Mouse (Mus musculus) heart, postnatal 4 days (tissue): ENCODE data around the gene Smg6. TPM values are rescaled to one million over a fixed set of nuclear protein-coding genes. Genes with fewer than 3 reads are reported as not detected.
A peak's percentile ranks its signal among the peaks of the same experiment; 100 is the strongest.

ENCODE experiments used
- DNase-seq: peaks from one replicate; pipeline ENCODE4 v3.0.0; 2021
- total RNA-seq, 2 experiments: library from RNA; stranded (reverse); gene quantifications; 2 replicates each; pipeline ENCODE4 v1.2.3; 2021

Gene Smg6
- total RNA-seq, 2 experiments from 2014 or later, result 25.6 to 25.7 TPM

DNA sequence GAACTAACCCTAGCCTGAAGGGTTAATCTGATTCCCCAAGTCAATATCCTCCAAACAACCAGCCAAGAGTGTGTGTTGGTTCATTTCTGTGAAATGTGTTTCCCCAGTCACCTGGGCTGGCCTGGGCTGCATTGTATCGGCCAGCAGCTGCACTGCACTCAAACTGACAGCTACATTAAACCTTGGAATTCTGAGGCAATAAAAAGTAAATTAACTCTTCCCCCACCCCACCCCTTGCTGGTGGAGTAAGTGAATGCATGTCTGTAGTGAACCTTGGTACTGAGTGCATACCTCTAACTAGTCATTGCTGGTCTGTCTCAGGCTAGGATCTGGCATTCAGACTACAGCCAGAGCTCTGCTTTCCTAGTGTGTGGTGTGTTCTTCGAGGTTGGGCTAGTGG lies 124.2 kb downstream of the Smg6 start:
- no peak for DNase-seq

DNA sequence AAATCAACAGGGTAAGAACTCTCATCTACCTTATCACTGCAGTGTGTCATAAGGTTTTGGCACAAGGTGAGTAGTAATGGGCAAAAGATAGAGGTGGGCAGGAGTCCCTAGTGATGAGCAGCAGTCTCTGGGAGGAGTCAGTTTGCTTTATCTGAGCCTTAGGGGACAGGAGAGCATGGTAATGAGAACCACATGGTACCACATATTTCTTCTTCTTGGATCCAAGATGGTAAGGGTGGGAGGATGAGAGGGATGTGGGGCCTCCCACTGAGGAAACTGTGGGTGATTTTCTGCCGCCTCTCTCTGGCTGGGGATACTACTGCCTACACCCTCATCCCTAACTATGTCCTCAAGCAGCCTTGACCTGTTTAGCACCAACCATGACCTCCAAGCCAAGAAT lies 125.6 kb downstream of the Smg6 start:
- no peak for DNase-seq

DNA sequence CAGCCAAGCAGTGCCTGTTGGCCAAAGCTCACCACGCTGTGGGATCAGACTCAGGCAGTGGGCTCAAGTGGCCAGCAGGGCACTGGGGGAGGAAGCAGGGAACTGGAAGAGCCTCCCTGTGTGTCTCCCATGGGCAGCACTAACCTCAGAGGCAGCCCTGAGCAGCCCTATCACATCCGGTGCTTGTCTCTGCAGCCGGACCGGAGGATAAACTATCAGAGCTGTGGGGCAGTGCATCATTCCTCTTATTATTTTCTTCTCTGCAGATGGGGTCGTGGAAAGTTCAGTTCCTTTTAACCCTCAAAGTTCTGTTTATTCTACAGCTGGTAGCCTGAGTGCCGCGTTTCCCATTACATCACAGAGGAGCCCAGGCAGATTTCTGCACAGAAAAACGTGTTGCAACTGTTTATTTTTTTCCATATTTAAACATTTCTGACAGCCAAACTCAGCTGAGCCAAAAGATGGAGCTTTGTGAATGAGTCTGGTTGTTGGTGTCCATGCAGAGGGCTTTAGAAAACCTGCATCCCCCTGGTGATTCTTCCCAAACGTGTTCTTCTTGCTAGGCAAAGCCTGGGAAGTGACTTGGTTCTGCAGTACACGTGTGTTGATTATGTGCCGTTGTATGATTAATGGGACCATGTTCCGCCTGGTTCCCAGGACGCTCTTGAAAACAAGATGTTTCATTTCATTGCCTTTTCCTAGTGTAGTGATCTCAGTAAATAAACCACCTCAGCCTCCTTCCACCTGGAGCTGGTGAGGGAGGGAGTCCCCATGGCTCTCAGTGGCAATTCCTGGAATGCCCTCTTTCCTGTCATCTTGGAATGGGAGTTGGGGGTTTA lies 126.3 kb downstream of the Smg6 start:
- peak; percentile 64 for DNase-seq

DNA sequence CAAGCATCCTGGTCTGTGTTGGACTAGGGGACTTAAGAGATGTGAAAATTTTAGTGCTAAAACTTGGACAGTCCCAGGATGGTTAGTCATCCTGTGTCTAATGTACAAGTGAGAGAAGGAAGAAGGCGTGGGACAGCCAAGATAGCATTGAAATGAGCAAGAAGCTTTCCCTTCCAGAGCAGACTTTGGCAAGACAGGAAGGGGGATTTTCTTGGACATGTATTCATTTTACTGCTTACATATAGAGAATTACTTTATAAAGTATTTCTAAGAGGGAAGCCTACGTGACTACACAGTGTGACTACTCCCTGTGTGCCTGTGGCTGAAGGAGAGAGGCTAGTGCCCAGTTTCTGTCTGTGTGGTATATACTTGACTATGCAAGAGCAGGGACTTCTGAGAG lies 127.4 kb downstream of the Smg6 start:
- DNase-seq, result no peak

DNA sequence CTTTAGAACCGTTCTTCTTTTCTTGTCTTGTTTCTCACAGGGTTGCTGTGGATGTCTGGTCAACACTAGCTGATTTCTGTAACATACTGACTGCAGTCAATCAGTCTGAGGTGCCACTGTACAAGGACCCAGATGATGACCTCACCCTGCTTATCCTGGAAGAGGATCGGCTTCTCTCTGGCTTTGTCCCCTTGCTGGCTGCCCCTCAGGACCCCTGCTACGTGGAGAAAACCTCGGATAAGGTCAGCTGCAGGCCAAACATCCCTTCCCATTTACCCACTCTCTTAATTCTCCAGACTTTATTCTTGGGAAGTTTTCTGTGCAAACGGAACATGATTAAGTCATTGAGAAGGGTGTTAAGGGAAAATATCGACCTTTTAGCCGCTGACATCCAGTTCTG lies 128.1 kb downstream of the Smg6 start:
- peak; percentile 35 for DNase-seq

DNA sequence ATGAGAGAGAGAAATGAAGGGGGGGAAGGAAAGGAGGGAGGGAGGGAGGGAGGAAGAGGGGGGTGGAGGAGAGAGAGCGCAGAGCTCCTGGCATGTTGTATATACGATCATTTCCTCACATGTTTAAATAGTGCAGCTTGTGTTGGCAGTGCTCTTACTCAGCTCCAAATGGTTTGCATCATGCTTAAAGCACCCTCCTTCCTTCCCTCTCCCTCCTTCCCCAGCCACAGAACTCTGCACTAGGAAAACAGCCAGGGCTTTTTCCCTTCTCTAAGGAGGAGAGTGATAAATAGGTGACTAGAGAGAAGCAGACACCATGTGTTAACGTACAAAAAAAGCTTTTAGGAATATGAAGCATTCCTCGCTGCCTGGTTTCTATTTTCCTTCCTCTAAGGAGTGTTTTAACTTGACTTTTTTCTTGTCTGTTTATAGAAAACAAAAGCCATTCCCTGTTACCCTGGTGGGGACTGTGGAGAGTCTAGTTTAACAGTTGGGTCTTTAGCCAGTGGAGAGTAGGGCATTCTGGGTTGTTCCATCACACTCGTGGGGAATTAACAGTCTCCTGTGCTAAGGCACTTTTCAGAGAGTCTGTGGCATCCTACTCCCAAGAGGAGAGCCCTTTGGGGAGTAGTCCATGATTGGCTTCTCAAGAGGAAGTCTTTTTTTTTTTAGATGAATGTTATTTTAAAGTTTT lies 128.7 kb downstream of the Smg6 start:
- peak; percentile 56 for DNase-seq

DNA sequence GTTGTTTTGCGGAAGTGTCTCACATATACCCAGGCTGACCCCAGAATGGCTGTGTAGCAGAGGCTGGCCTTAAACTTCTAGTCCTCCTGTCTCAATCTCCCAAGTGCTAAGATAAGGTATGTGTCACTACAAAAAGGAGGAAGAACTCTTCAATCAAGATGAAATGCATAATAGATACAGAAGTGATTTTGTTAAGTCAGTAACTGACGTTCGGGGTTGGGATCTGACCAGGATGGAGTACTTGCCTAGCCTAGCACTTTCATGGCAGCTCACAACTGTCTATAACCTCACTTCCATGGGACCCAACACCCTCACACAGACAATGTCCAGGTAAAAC lies 129.2 kb downstream of the Smg6 start:
- DNase-seq, result no peak

DNA sequence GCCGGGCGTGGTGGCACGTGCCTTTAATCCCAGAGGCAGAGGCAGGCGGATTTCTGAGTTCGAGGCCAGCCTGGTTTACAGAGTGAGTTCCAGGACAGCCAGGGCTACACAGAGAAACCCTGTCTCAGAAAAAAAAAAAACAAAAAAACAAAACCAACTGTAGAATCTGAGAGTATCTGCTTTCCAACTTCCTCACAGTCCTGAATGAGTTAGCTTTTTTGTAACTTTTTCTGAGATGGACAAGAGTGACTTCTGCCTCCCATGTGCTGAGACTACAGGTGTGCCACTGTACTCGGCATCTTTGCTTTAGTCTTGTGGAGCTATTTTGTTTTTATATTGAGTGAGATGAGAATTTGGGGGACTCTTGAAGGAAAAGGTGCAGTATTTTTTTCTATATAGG lies 137.0 kb downstream of the Smg6 start:
- DNase-seq, result no peak

DNA sequence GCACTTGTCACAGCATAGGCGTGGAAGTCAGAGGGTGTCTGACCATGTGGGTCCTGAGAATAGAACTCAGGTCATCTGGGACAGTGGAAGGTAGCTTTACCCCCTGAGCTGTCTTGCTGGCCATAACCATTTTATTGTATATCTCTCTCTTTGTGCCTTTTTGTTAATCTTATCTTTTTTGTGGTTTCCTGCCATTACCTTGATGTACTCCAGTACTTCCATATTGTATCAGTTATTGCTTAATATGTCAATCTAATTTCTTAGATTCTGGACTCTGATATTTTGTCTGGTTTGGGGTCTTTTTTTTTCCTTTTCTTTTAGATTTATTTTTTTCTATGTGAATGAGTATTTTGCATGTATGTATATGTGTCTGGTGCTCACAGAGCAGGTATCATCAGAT lies 138.6 kb downstream of the Smg6 start:
- no peak for DNase-seq

DNA sequence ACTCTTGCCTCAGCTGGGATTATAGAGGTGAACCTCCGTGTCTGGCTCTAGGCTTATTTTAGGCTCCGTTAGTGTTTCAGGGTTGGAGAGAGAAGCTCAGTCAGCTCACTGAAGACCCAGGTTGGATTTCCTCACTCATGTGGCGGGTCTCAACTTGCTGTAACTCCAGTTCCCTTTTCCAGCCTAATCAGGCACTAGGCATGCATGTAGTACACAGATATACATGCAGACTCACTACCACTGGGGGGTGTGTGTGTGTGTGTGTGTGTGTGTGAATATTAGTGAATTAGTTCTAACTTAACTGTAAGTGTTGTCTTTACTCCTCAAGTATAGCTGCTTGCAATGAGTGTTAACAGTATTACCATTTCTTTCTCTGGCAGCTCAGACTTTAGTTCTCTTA lies 145.7 kb downstream of the Smg6 start:
- no peak for DNase-seq

DNA sequence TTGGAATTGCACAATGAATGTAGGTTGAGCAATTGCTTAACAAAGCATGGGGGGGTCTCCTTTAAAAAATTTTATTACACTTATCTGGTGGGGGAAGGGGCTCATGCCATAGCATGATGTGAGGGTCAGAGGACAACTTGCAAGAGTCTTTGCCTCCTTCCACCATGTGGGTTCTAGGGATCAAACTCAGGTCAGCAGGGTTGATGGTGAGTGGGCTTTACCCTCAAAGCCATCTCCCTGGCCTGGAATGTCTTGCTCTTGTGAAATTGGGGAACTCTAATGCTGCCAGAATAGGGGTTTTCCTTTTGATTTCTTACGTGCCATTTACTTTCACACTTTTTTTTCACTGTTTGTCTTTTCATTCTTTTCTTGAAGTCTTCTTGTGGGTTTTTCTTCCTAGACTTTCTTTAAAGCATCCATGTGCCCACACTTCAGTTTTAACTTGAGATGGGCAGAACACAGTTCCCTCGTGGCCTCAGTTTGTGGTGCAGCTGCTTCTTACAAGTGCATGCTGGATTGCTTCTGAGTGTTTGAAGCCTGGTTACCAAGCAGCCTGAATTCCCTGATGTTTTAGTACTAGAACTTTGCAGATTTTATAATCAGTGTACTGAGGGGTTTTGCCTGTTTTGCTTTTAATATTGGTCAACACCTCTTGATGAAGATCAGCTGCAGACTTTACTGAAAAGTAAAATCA lies 147.5 kb downstream of the Smg6 start:
- DNase-seq, result no peak

DNA sequence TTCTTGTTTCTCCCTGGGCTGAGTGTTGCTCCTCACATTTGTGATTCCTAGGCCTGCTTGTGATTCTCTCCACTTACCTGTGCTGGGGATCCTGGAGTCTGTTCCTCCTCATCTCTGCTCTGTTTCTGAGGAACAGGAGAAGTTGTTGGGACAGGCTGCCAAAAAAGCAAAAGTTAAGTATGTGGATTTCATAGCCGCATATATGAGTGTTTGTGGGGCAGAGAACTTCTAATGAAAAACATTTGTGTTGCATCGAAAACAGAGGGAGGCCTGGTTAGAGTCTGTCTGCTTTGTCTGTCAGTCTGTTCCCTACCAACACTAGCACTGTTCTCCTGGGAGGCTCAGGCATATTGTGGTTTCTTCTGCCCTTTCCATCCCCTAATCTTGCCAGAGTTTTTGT lies 148.1 kb downstream of the Smg6 start:
- DNase-seq, result no peak

DNA sequence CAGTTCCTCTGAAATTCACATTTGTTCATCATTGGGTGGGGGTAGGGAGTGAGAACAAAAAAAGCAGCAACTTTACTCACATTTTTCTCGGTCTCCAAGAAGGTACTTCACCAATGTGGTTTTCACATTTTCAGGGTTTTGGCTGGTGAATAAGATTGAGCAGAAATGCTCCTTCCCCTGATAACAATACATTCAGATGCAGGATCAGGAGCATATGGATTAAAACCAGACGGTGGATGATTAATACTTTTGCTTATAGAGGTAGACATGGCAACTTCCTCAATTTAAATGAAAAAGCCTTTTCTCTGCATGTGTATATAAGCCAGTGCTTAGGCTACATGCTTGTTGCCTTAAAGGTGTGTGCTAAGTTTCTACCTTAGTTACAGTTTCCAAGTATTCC lies 148.9 kb downstream of the Smg6 start:
- no peak for DNase-seq

DNA sequence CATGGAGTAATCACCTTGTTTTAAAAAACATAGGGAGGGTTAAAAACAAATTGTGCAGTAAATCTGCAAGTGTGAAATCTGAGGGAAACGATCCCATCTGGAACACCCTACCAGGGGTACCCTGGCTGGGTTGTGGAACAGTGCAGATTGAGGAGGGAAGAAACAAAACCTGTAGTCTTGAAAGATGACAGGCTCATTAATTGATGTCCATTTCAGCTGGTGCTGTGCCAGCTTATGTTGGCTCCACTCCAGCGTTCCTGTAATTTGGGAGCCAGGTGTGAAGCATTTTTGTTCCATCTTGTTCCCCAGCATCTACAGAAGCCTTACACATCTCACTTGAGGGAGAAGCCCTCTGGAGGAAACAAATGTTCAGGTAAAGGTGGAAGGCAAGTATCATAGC lies 153.0 kb downstream of the Smg6 start:
- peak; percentile 21 for DNase-seq

DNA sequence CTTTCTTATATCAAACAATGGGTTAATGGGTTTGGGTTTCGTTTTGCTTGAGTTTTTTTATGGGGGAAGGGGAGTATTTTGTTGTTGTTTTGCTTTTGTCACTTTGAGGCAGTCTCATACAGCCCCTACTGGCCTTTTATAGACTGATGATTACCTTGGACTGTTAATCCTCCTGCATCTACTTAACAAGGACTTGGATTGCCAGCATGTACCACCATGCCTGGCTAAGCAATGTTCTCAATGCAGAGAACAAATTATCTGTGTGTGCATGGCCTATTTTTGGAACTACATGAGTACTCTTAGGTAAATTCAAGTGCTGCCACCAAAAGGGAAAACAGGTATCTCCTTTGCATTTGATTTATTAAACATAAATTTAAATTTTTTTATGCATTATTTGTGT lies 157.4 kb downstream of the Smg6 start:
- DNase-seq, result no peak

DNA sequence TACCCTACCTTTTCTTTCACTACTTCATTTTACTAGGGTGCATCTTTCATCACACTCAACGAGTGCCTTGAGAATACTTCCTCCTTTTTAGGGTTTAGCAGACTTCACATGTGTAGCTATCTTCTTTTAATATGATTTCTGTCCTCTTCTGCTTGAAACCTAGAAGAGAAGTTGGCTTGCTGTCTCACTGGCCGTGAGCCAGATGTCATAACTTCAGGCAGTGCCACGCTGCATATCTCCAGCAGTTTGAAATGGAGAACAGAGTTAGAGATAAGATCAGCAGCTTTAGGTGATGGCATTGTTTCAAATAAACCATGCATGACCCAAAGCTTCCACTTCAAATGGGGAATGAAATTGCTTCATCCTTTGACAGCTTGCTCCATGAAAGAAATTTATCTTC lies 166.5 kb downstream of the Smg6 start:
- peak; percentile 23 for DNase-seq

DNA sequence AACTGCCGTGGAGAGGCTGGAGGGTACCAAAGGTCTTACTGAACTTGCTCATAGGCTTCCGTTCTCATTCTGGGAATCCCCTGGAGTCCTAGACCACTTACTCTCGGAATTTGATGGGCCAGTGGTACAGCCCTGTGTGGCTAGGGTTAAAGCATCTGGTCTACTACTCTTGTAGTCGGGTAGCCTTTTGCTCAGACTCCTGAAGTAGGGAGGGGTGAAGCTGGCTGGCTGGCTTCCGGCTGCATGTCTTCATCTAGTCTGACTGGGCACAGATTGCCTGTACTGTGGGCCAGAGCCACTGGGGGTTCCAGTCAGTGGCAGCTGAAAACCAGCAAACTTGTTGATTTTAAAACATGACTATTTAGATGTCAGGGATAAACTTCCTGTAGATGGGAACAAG lies 167.0 kb downstream of the Smg6 start:
- peak; percentile 62 for DNase-seq

DNA sequence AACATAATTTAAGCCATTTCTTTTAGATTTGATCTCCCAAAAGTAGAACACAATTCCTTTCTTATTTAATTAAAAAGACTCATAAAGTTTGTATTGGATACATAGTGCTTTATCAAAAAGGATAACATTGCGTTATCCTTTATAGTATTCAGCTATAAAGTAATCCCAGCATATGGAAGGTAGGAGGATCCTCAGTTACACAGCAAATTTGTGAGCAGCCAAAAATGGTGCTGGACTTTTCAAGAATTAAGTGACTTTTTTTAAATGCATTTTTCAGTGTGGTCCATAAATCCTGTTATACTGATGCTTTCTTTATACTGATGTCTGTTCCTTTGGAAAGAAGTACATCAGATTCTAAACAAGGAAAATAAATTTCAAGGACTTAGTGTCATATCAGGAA lies 169.1 kb downstream of the Smg6 start:
- DNase-seq, result no peak

DNA sequence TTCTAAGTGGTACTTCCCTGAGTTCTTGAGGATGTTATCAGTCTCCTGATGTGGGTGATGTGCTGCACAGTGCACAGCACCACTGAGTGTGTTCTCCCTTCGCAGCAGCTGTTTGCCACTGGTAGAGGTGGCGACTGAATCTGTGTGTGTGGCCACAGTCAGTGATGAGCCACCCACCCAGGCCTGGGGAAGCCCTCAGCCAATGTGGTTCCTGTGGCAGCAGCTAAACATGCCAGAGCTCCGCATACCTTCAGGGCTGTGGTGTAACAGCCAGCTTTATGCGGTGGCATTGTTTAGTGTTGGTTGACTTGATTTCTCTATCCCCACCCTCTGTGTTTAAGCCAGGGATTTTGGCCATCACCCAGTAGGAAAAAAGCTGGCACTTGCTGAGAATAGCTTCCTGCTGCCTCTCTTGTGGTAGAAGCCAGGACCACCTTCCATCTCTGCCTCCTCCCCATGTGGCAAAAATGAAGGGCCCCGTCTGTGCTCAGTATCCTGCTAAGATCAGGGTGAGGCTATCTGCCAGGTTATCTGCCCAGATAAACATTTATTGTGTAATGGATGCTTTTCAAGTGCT lies 177.2 kb downstream of the Smg6 start:
- no peak for DNase-seq

DNA sequence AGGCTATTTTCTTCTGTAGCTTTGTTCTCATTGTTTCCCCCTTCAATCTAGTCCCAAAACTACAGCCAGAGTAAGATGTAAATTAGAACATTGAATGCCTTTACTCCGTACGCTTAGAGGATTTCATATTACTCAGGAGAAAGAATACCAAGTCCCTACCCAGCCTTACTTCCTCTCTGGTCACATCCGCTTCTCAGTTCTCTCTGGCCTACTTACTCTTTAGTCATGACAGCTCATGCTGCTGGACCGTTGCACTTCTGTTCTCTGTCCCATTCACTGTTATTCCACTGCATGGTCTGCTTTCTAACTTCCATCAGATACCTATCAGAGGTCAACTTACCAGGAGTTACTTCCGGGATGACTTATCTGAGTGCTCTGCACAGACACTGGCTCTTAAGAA lies 181.0 kb downstream of the Smg6 start:
- no peak for DNase-seq

DNA sequence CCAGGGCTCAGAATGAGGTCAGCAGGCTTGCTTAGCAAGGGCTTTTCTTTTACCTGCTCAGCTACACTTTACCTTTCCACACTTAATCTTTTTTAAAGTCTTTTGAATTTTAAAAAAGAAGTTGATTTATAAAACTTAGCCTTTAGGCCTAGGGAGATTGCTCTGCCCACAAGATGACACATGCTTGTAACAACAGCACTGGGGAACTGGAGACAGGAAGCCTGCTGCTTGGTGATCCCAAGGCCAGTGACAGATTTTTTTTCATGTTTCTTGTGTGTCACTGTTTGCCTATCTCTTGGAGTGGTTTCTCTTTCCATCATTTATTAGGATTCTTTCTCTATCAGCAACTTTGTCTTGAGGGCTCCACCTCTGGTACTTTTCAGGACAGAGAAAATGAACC lies 183.3 kb downstream of the Smg6 start:
- DNase-seq, result no peak

DNA sequence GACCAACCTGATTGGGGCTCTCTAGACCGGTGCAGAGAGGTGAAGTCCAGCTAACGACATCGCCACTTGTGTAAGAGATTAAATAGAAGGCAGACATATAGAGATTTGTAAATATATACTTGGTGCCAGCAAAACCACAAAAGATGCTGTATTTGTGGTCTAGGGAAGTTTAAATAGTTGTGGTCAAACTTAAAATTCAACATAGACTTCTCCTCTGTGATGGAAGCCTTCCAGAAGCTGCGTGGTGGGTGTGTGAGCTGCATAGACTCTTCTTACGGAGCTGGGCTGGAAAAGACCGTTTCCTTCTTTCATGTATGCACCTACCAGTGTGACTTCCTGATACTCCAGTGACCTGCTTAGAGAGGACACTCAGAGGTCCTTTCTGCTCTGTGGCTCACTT lies 190.8 kb downstream of the Smg6 start:
- DNase-seq, result no peak

DNA sequence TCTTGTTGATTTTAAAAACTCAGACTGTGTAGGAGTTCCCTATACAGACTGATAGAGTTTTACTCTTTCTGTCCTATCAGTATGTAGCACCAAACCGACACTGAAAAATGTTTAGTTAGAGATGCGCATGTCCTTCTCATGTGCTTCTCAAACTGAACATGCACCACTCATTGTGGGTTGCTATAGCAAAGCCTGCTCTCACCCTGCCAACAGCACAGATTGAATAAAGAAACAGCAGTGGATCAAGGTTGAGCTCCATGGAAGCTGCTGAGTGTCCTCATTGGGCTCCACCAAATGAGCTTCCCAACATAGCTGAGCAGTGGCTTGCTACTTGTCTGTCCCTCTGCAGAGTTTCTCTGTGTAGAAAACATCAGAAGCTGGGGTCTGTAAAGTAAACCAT lies 192.5 kb downstream of the Smg6 start:
- no peak for DNase-seq
